Mouse (Mus musculus): ENCODE data around the gene Ltbr. TPM values are rescaled to one million over a fixed set of nuclear protein-coding genes. Genes with fewer than 3 reads are reported as not detected.

Gene Ltbr
- total and polyA plus RNA-seq, 3 experiments: not detected

GRCm38 (mm10) chr6:125314746-125315145, 1.1 kb upstream of the Ltbr start:
- Histone ChIP-seq H3K27me3 (replicated peaks) (peaks cover 88% of the 10 kb centered on the region), H3K4me2 (ENCODE audit: insufficient read depth, low read depth, poor library complexity, severe bottlenecking) (no peak overlapping the region), H3K4me1 (ENCODE audit: control insufficient read depth in 1 of 2, insufficient read depth in 2 of 2) (no peaks in the 10 kb centered on the region), H3K9me3 (replicated peaks; ENCODE audit: low read length) (no peaks in the 10 kb centered on the region), H3K9ac (ENCODE audit: insufficient read depth, low read depth) (no peak overlapping the region), H3K79me2 (replicated peaks; ENCODE audit: control insufficient read depth, extremely low read depth, insufficient read depth, poor library complexity, severe bottlenecking) (no peaks in the 10 kb centered on the region), H3K36me3 (replicated peaks in 1 of 2; ENCODE audit: control insufficient read depth in 1 of 2, insufficient read depth in 1 of 2, low read length in 1 of 2) (no peaks in the 10 kb centered on the region), H3K27ac (ENCODE audit: insufficient read depth, low read depth) (no peak overlapping the region), H3K4me3 (replicated peaks in 1 of 3; ENCODE audit: low read depth in 2 of 3, low read length in 2 of 3, poor library complexity in 1 of 3) (no peak overlapping the region)
- TF ChIP-seq KAT2A (IDR thresholded peaks at IDR 0.05; ENCODE audit: insufficient replicate concordance, low read length): no peak
- no peak for TF ChIP-seq ELF1 (IDR thresholded peaks at IDR 0.05; ENCODE audit: low read depth, low read length)
- TF ChIP-seq RCOR1 (conservative IDR thresholded peaks at IDR 0.05; ENCODE audit: low read depth, low read length): no peak
- TF ChIP-seq MXI1 (IDR thresholded peaks at IDR 0.05; ENCODE audit: low read depth, low read length): no peak
- no peak for TF ChIP-seq SMC3 (IDR thresholded peaks at IDR 0.05; ENCODE audit: low read depth, low read length)
- TF ChIP-seq MAZ (IDR thresholded peaks at IDR 0.05; ENCODE audit: low read depth, low read length): no peak
- no peak for TF ChIP-seq NRF1 (IDR thresholded peaks at IDR 0.05; ENCODE audit: low read depth, low read length)
- no peak for TF ChIP-seq NELFE (IDR thresholded peaks at IDR 0.05; ENCODE audit: low read depth, low read length)
- no peak for TF ChIP-seq TBP (conservative IDR thresholded peaks at IDR 0.05; ENCODE audit: low read depth, low read length)
- no peak for TF ChIP-seq ETS1 (conservative IDR thresholded peaks at IDR 0.05; ENCODE audit: low read depth, low read length)
- no peak for TF ChIP-seq JUN (IDR thresholded peaks at IDR 0.05; ENCODE audit: insufficient read depth, low read depth, low read length)
- TF ChIP-seq MYC (IDR thresholded peaks at IDR 0.05; ENCODE audit: low read depth, low read length): no peak
- TF ChIP-seq ZKSCAN1 (IDR thresholded peaks at IDR 0.05; ENCODE audit: borderline replicate concordance, low read depth, low read length): no peak
- TF ChIP-seq MEF2A (IDR thresholded peaks at IDR 0.05; ENCODE audit: borderline replicate concordance, low read depth, low read length): no peak
- no peak for TF ChIP-seq UBTF (IDR thresholded peaks at IDR 0.05; ENCODE audit: low read depth, low read length)
- TF ChIP-seq MAFK (IDR thresholded peaks at IDR 0.05; ENCODE audit: insufficient replicate concordance, low read length): no peak
- TF ChIP-seq CTCF (conservative IDR thresholded peaks at IDR 0.05 in 1 of 2, IDR thresholded peaks at IDR 0.05 in 1 of 2; ENCODE audit: low read depth in 2 of 2, low read length in 2 of 2): no peak
- TF ChIP-seq ZC3H11A (IDR thresholded peaks at IDR 0.05; ENCODE audit: low read depth, low read length): no peak
- TF ChIP-seq POLR2AphosphoS2 (IDR thresholded peaks at IDR 0.05; ENCODE audit: low read depth, low read length): no peak
- no peak for TF ChIP-seq USF2 (conservative IDR thresholded peaks at IDR 0.05; ENCODE audit: low read depth, low read length)
- dilution Hi-C loops (cut with MboI; ENCODE audit: extremely low pct_ligation_motif_present, extremely low pct_unique_long_range_greater_than_20kb, low sequenced_read_pairs) (no loop called here), in situ Hi-C loops (cut with MboI; ENCODE audit: low pct_ligation_motif_present, low pct_unique_long_range_greater_than_20kb, low sequenced_read_pairs) (no loop called here)
- no peak for DNase-seq (ENCODE audit: extremely low read depth)

GRCm38 (mm10) chr6:125314231-125314563, 512 bp upstream of the Ltbr start:
- dilution Hi-C loops (cut with MboI; ENCODE audit: extremely low pct_ligation_motif_present, extremely low pct_unique_long_range_greater_than_20kb, low sequenced_read_pairs): no loop called here
- Histone ChIP-seq H3K27ac (ENCODE audit: insufficient read depth, low read depth) (no peak overlapping the region), H3K36me3 (replicated peaks in 1 of 2; ENCODE audit: control insufficient read depth in 1 of 2, insufficient read depth in 1 of 2, low read length in 1 of 2) (no peaks in the 10 kb centered on the region), H3K4me1 (ENCODE audit: control insufficient read depth in 1 of 2, insufficient read depth in 2 of 2) (no peaks in the 10 kb centered on the region), H3K4me2 (ENCODE audit: insufficient read depth, low read depth, poor library complexity, severe bottlenecking) (no peak overlapping the region), H3K9me3 (replicated peaks; ENCODE audit: low read length) (no peaks in the 10 kb centered on the region), H3K79me2 (replicated peaks; ENCODE audit: control insufficient read depth, extremely low read depth, insufficient read depth, poor library complexity, severe bottlenecking) (no peaks in the 10 kb centered on the region), H3K4me3 (replicated peaks in 1 of 3; ENCODE audit: low read depth in 2 of 3, low read length in 2 of 3, poor library complexity in 1 of 3) (no peak overlapping the region), H3K9ac (ENCODE audit: insufficient read depth, low read depth) (no peak overlapping the region), H3K27me3 (replicated peaks) (peaks cover 87% of the 10 kb centered on the region)
- no peak for TF ChIP-seq SMC3 (IDR thresholded peaks at IDR 0.05; ENCODE audit: low read depth, low read length)
- TF ChIP-seq JUN (IDR thresholded peaks at IDR 0.05; ENCODE audit: insufficient read depth, low read depth, low read length): no peak
- no peak for TF ChIP-seq RCOR1 (conservative IDR thresholded peaks at IDR 0.05; ENCODE audit: low read depth, low read length)
- no peak for TF ChIP-seq ETS1 (conservative IDR thresholded peaks at IDR 0.05; ENCODE audit: low read depth, low read length)
- no peak for TF ChIP-seq PAX5 (IDR thresholded peaks at IDR 0.05; ENCODE audit: low read length)
- no peak for TF ChIP-seq POLR2AphosphoS2 (IDR thresholded peaks at IDR 0.05; ENCODE audit: low read depth, low read length)
- TF ChIP-seq ZMIZ1 (IDR thresholded peaks at IDR 0.05; ENCODE audit: low read depth, low read length): no peak
- TF ChIP-seq RAD21 (IDR thresholded peaks at IDR 0.05; ENCODE audit: low read depth, low read length): no peak
- no peak for TF ChIP-seq ZNF384 (IDR thresholded peaks at IDR 0.05; ENCODE audit: low read depth, low read length)
- no peak for DNase-seq (ENCODE audit: extremely low read depth)
- in situ Hi-C loops (cut with MboI; ENCODE audit: low pct_ligation_motif_present, low pct_unique_long_range_greater_than_20kb, low sequenced_read_pairs): no loop called here

Data from CH12.LX (cell line).